Mouse (Mus musculus): Measurements from ENCODE around the gene Marc1. TPM values are rescaled to one million over a fixed set of nuclear protein-coding genes. Genes with fewer than 3 reads are reported as not detected.

Gene Marc1
- total RNA-seq, 2 experiments from 2014 or later = 0.83 TPM; not detected in 1

- peak; percentile 86 to 91 for DNase-seq (ENCODE audit: low spot score in 2 of 2)
Measured at GRCm38 (mm10) chr1:184824439-184824851, 13.3 kb upstream of the Marc1 start.

GRCm38 (mm10) chr1:184822678-184823077 is 11.6 kb upstream of the Marc1 start:
- DNase-seq (ENCODE audit: low spot score in 2 of 2) = no peak

GRCm38 (mm10) chr1:184817768-184818167 is 6.7 kb upstream of the Marc1 start:
- no peak for DNase-seq (ENCODE audit: low spot score in 2 of 2)

- no peak for DNase-seq (ENCODE audit: low spot score in 2 of 2)
Measured at GRCm38 (mm10) chr1:184811716-184812250, 670 bp upstream of the Marc1 start.

GRCm38 (mm10) chr1:184809578-184810001 is 1.5 kb downstream of the Marc1 start:
- DNase-seq (ENCODE audit: low spot score in 2 of 2) = no peak

- no peak for DNase-seq (ENCODE audit: low spot score in 2 of 2)
Measured at GRCm38 (mm10) chr1:184808418-184809012, 2.6 kb downstream of the Marc1 start.

GRCm38 (mm10) chr1:184807627-184808417 is 3.3 kb downstream of the Marc1 start:
- DNase-seq (ENCODE audit: low spot score in 2 of 2) = no peak

GRCm38 (mm10) chr1:184807123-184807522 is 4.0 kb downstream of the Marc1 start:
- DNase-seq (ENCODE audit: low spot score in 2 of 2) = no peak

GRCm38 (mm10) chr1:184805749-184806148 is 5.4 kb downstream of the Marc1 start:
- DNase-seq (ENCODE audit: low spot score in 2 of 2) = no peak

GRCm38 (mm10) chr1:184793163-184793876 is 17.8 kb downstream of the Marc1 start:
- DNase-seq (ENCODE audit: low spot score in 2 of 2) = peak in 1 of 2 experiments; percentile 53

- no peak for DNase-seq (ENCODE audit: low spot score in 2 of 2)
Measured at GRCm38 (mm10) chr1:184791109-184791508, 20.0 kb downstream of the Marc1 start.

- no peak for DNase-seq (ENCODE audit: low spot score in 2 of 2)
Measured at GRCm38 (mm10) chr1:184786376-184787151, 24.5 kb downstream of the Marc1 start.

GRCm38 (mm10) chr1:184783641-184784040 is 27.5 kb downstream of the Marc1 start:
- no peak for DNase-seq (ENCODE audit: low spot score in 2 of 2)

- DNase-seq (ENCODE audit: low spot score in 2 of 2) = no peak
Measured at GRCm38 (mm10) chr1:184782161-184782513, 29.0 kb downstream of the Marc1 start.

- no peak for DNase-seq (ENCODE audit: low spot score in 2 of 2)
Measured at GRCm38 (mm10) chr1:184781286-184782160, 29.6 kb downstream of the Marc1 start.

- DNase-seq (ENCODE audit: low spot score in 2 of 2) = no peak
Measured at GRCm38 (mm10) chr1:184778157-184778556, 33.0 kb downstream of the Marc1 start.

GRCm38 (mm10) chr1:184777061-184777795 is 33.9 kb downstream of the Marc1 start:
- DNase-seq (ENCODE audit: low spot score in 2 of 2) = no peak

GRCm38 (mm10) chr1:184775289-184775688 is 35.8 kb downstream of the Marc1 start:
- DNase-seq (ENCODE audit: low spot score in 2 of 2) = no peak

GRCm38 (mm10) chr1:184771891-184772249 is 39.2 kb downstream of the Marc1 start:
- DNase-seq (ENCODE audit: low spot score in 2 of 2) = no peak
